Mouse (Mus musculus) embryonic facial prominence, embryonic 11.5 days (tissue): ENCODE results near the gene Lyar. TPM values are rescaled to one million over a fixed set of nuclear protein-coding genes. Genes with fewer than 3 reads are reported as not detected.

Source experiments
- ATAC-seq: fragments of 200-750 bp; cut with Nextera tagmentation; replicated peaks from 2 replicates; pipeline ENCODE4 v1.8.0; 2017; ENCODE audit warnings: low read depth; ENCODE audit not compliant: insufficient number of reproducible peaks, low FRiP score, low TSS enrichment
- DNase-seq: peaks from one replicate; pipeline ENCODE4 v3.0.0-alpha.2; 2015; ENCODE audit warnings: low spot score
- H3K27ac ChIP-seq: fragments of 300-500 bp; sonication (generic); replicated peaks from 2 replicates; pipeline ENCODE4 v1.5.1; 2014; ENCODE audit warnings: mild to moderate bottlenecking, low read depth, low read length, control low read depth
- H3K27me3 ChIP-seq: fragments of 300-500 bp; sonication (generic); 2 replicates; pipeline ENCODE4 v1.6.1; 2014; ENCODE audit warnings: mild to moderate bottlenecking, low read length, moderate library complexity, mixed read lengths; ENCODE audit not compliant: control insufficient read depth, insufficient read depth
- H3K36me3 ChIP-seq: fragments of 300-500 bp; sonication (generic); replicated peaks from 2 replicates; pipeline ENCODE4 v1.6.1; 2014; ENCODE audit warnings: low read depth, mild to moderate bottlenecking, low read length, moderate library complexity, mixed read lengths; ENCODE audit not compliant: control insufficient read depth, insufficient read depth
- H3K4me1 ChIP-seq: fragments of 300-500 bp; sonication (generic); 2 replicates; pipeline ENCODE4 v1.6.1; 2014; ENCODE audit warnings: low read length, mixed read lengths; ENCODE audit not compliant: control insufficient read depth, insufficient read depth
- H3K4me2 ChIP-seq: fragments of 300-500 bp; sonication (generic); 2 replicates; pipeline ENCODE4 v1.6.1; 2014; ENCODE audit warnings: low read depth, mild to moderate bottlenecking, control low read depth, low read length, moderate library complexity
- H3K4me3 ChIP-seq: fragments of 300-500 bp; sonication (generic); 2 replicates; pipeline ENCODE4 v1.5.1; 2014; ENCODE audit warnings: low read depth, low read length, control low read depth
- H3K9ac ChIP-seq: fragments of 300-500 bp; sonication (generic); replicated peaks from 2 replicates; pipeline ENCODE4 v1.6.1; 2014; ENCODE audit warnings: mild to moderate bottlenecking, control low read depth, low read length
- H3K9me3 ChIP-seq: fragments of 300-500 bp; sonication (generic); replicated peaks from 2 replicates; pipeline ENCODE4 v1.6.1; 2016; ENCODE audit warnings: mild to moderate bottlenecking, low read length, inconsistent platforms, mixed read lengths; ENCODE audit not compliant: control insufficient read depth
- WGBS: fragments of 180-500 bp; shearing (Covaris S2); extraction: QIAGEN DNeasy Blood & Tissue Kit; methylation state at CpG from one replicate; pipeline ENCODE4 v1.1.7; 2014; 5-methylcytosine and 5-hydroxymethylcytosine counted together
- polyA plus RNA-seq: library from polyadenylated mRNA; unstranded; fragments of >200 nt; fragmentation: Nextera tagmentation; extraction: Ambion mirVana; gene quantifications from 2 replicates; pipeline ENCODE4 v1.2.1, GENCODE M21; 2014

Lyar gene
- 149 and 164 TPM in 2 replicates for polyA plus RNA-seq

DNA sequence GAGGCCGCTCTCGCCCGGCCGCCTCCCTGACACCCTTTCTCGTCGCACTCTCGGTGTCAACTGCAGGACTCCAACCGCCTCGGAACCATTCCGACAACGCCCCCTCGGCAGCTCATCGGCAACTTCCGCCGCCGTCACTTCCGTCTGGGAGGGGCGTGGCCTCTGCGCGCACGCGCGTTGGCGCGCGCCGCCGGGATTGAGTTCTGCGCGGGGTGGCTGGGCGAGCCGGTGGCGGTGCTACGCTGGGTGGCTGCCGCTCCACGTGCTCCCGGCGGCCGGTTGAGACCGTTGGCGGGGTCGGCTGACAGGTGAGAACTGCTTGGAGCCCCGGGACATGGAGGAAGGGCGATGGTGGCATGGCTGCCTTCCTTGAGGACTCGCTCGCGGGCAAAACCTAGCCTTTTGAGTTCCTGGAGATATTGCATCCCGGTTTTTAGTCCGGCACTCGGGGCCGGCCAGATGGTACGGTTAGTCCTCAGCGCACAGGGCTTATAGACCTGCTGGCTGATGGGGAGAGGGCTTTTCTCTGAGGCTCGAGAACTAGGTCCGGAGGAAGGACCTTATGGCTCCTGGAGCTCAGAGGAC, at the start of gene Lyar, which contains the start of gene Zbtb49:
Lyar (plus strand) TSS at position 143 of the 585 bp plus-strand sequence.
Zbtb49 (minus strand) TSS at position 130 of the 585 bp plus-strand sequence.
- H3K27ac ChIP-seq: peak within 1 kb of the TSS; percentile 41; the same call in 1 of the 2 replicates
- peak within 1 kb of the TSS; percentile 67 for H3K4me2 ChIP-seq
- peak within 1 kb of the TSS; percentile 82 for H3K9ac ChIP-seq
- no peaks in the 10 kb centered on the region for H3K9me3 ChIP-seq
- DNase-seq: peak; percentile 92
- peaks cover 4% of the 10 kb centered on the region; the same call in 1 of the 2 replicates for H3K4me1 ChIP-seq
- peak; percentile 92 for ATAC-seq
- no peaks in the 10 kb centered on the region for H3K27me3 ChIP-seq
- under 1% methylated on average over 55 of the region's 55 CpGs for WGBS
- H3K36me3 ChIP-seq: no peaks in the 10 kb centered on the region
- H3K4me3 ChIP-seq: peak within 1 kb of the TSS; percentile 93

DNA sequence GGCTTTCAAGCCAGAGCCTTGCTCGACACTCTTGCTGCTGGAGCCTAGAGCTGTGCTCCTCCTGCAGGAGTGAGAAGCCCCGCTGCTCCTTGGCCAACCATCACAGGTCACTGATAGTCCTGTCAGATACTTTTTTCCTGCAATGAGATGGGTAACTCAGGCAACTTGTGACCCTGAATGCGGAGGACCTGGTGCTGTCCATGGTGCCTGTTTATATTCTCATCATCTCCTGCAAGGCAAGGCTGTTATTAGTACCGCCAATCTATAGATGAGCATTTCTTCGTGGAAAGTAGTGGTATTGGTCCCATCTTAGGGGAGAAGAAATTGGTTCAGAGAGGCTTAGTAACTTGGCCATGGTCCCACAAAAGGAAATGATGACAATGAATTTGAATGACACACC, 46.5 kb upstream of the Lyar start:
- H3K9me3 ChIP-seq: no peaks in the 10 kb centered on the region
- no peak overlapping the region for H3K9ac ChIP-seq
- no peaks in the 10 kb centered on the region for H3K27me3 ChIP-seq
- H3K4me1 ChIP-seq: no peaks in the 10 kb centered on the region
- 47% methylated on average over 5 of the region's 5 CpGs for WGBS
- DNase-seq: peak; percentile 52
- ATAC-seq: no peak
- H3K4me3 ChIP-seq: no peak overlapping the region
- no peaks in the 10 kb centered on the region for H3K36me3 ChIP-seq
- no peak overlapping the region for H3K27ac ChIP-seq
- no peak overlapping the region for H3K4me2 ChIP-seq

DNA sequence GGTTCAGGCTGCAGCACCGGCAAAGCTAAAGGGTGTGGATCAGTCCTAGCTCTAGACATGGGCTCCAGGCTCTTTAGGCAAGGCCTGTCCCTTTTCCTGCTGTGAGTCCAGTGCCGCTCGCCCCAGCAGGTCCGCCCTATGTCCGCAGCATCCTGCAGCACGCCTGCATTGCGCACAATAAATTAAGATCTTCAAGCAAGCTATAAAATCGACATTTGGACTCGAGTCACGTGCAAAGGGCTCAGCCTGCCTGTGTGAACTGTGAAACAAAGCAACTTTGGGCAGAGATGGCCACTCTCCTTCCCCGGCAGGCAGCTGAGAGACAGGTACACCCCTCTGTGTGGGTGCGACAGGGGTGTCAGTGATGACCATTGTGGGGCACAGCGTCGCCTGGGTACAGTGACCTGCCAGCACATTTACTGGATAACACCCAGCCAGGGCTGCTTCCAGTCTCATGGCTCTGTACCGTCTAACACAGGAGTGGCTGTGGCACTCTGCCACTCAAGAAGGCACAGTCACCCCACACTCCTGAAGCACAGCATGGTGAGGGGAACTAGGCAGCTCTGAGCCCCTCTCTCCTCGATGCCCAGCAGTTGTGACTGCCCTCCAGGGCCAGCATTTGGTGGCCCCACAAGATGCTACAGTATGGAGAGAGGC, 45.9 kb upstream of the Lyar start:
- Histone ChIP-seq H3K27me3 (no peaks in the 10 kb centered on the region), H3K4me2 (no peak overlapping the region), H3K27ac (no peak overlapping the region), H3K36me3 (no peaks in the 10 kb centered on the region), H3K9me3 (no peaks in the 10 kb centered on the region), H3K4me1 (no peaks in the 10 kb centered on the region), H3K4me3 (no peak overlapping the region), H3K9ac (no peak overlapping the region)
- ATAC-seq (no peak), DNase-seq (no peak)
- WGBS: 84% methylated on average over 16 of the region's 16 CpGs

DNA sequence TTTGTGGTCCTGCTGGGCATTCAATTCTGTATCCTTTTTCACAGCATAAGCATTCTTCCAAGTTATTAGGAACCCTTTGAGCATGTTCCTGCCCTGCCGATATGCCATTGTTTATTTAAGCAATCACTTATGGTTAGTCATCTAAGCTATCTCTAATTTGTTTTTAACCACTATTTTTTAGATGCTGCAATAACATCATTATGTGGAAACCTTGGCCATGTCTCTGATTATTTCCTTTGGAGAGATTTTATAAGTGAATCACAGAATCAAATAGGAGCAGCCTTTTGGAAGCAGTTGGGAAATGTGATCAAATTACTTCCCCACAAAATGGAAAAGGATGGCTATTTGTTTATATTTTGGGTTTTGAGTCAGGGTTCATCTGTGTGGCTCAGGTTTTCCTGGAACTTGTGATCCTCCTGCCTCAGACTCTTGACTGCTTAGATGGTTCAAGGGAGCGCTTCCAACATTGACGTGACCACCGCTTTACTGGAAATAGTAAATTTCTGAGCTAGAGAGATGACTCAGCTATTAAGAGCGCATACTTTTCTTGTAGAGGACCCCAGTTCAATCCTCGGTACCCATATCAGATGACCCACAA, 35.5 kb upstream of the Lyar start:
- Histone ChIP-seq H3K27ac (no peak overlapping the region), H3K9me3 (no peaks in the 10 kb centered on the region), H3K4me2 (no peak overlapping the region), H3K36me3 (no peaks in the 10 kb centered on the region), H3K27me3 (no peaks in the 10 kb centered on the region), H3K4me3 (no peak overlapping the region), H3K9ac (no peak overlapping the region), H3K4me1 (no peaks in the 10 kb centered on the region)
- WGBS: 84% methylated on average over 6 of the region's 6 CpGs
- no peak for DNase-seq
- ATAC-seq: no peak

DNA sequence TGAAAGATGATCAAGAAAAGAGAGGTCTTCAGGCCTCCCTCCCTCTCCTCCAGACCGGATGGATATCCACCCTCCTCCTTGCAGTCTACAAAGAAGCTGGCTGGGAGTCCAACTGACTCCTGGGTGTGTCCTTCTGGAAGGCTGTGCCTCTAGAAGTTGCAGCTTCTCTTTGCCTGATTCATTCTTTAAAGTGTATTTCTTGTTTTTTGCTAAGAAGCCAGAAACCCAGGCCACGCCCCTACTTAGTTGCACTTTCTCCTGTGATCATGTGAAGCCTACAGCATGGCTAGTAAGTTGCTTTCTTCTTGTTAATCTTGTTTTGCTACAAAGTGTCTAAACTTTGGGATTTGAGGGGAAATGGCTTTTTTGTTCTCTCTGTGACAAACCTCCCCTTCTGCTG, 33.3 kb upstream of the Lyar start:
- H3K4me3 ChIP-seq: no peak overlapping the region
- H3K36me3 ChIP-seq: no peaks in the 10 kb centered on the region
- no peak overlapping the region for H3K9ac ChIP-seq
- ATAC-seq (no peak), DNase-seq (no peak)
- WGBS: 85% methylated on average over 2 of the region's 2 CpGs
- H3K4me2 ChIP-seq: no peak overlapping the region
- no peaks in the 10 kb centered on the region for H3K4me1 ChIP-seq
- no peak overlapping the region for H3K27ac ChIP-seq
- H3K9me3 ChIP-seq: no peaks in the 10 kb centered on the region
- H3K27me3 ChIP-seq: no peaks in the 10 kb centered on the region

DNA sequence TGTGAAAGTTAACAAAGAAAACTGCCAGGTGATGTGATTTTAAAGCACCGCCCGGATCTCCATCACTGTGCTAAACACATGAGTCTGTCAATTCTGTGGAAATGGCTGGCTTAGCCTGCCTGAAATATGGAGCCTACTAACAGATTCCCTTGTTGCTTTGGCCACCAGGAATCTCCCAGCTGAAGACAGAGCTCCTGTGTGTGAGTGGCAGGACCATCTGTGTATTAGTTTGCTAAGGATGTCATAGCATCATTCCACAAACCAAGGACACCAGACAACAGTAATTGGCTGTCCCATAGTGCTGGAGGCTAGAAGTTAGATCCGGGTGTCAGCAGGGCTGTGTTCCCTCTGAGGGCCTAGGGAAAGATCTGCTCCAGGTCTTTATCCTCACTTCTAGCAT, 29.4 kb upstream of the Lyar start:
- Histone ChIP-seq H3K9me3 (no peaks in the 10 kb centered on the region), H3K27ac (no peak overlapping the region), H3K4me2 (no peak overlapping the region), H3K36me3 (no peaks in the 10 kb centered on the region), H3K4me3 (no peak overlapping the region), H3K4me1 (no peaks in the 10 kb centered on the region), H3K27me3 (no peaks in the 10 kb centered on the region), H3K9ac (no peak overlapping the region)
- ATAC-seq (no peak), DNase-seq (no peak)
- 94% methylated on average over 3 of the region's 3 CpGs for WGBS

DNA sequence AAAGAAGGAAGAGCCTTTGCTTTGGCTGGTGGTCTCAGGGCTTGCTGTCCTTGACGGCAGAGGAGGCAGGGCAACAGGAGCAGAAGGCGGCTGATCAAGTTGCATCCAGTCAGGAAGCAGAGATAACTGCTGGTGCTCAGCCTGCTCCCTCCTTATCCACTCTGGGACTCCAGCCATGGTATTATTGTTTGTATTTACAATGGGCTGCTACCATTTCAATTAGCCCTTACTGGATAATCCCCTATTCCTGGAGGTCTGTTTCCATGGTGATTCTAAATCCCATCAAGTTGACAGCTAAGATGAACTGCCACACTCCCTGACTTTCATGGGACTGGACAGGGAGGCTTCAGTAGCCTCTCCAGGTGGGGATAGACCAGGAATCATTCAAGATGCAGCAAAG, 25.3 kb upstream of the Lyar start:
- Histone ChIP-seq H3K4me1 (no peaks in the 10 kb centered on the region), H3K36me3 (no peaks in the 10 kb centered on the region), H3K4me2 (no peak overlapping the region), H3K9ac (no peak overlapping the region), H3K9me3 (no peaks in the 10 kb centered on the region), H3K27ac (no peak overlapping the region), H3K27me3 (no peaks in the 10 kb centered on the region), H3K4me3 (no peak overlapping the region)
- DNase-seq (no peak), ATAC-seq (no peak)
- 44% methylated on average over 2 of the region's 2 CpGs for WGBS

DNA sequence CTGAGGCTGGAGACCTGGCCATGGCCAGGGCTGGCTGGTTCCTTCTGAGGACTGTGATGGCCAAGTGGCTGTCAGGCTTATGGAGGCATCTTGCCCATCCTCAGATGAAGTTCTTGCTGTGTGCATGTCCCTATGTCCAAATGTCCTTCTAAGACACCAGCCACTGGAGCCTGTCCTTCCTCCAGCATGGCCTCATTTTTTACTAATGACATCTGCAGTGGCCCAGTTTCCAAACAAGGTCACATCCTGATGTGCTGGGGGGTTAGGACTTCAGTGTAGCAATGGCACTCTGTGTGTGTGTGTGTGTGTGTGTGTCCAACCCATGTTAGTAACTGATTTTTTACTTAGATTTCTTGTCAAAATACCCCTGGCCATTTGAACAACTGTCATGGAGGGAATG, 24.3 kb upstream of the Lyar start:
- H3K9ac ChIP-seq: no peak overlapping the region
- H3K27ac ChIP-seq: no peak overlapping the region
- no peak overlapping the region for H3K4me3 ChIP-seq
- no peak for ATAC-seq
- H3K4me1 ChIP-seq: no peaks in the 10 kb centered on the region
- DNase-seq: no peak
- no peaks in the 10 kb centered on the region; the same call in 1 of the 2 replicates for H3K36me3 ChIP-seq
- no peaks in the 10 kb centered on the region for H3K9me3 ChIP-seq
- H3K27me3 ChIP-seq: no peaks in the 10 kb centered on the region
- H3K4me2 ChIP-seq: no peak overlapping the region
